Mouse (Mus musculus) adipose tissue, adult 10 weeks (tissue): ENCODE measurements around the gene Zfp956. TPM values are rescaled to one million over a fixed set of nuclear protein-coding genes. Genes with fewer than 3 reads are reported as not detected.

Experiments used
- polyA plus RNA-seq: library from polyadenylated mRNA; stranded (reverse); fragments of 350-450 nt; fragmentation: Illumina TruSeq; extraction: RNeasy Lipid Tissue Mini Kit (QIAGEN cat#74804); gene quantifications from one replicate; pipeline ENCODE4 v1.2.3, GENCODE M21; 2014; ENCODE audit warnings: low read depth, low replicate concordance

Zfp956 gene
- polyA plus RNA-seq, result 11.9 TPM

GRCm38 (mm10) chr6:47953191-47953726 is at the start of gene Zfp956:
TSS of gene Zfp956 (plus strand) at chr6:47953390.

GRCm38 (mm10) chr6:47920447-47921340 is 32.5 kb upstream of the Zfp956 start, which contains the start of gene Zfp212:
TSS of gene Zfp212 (plus strand) at chr6:47920476.

Other genes with a start within 250 kb of the Zfp956 start
- gene Pdia4, start 140.0 kb upstream of the Zfp956 start, polyA plus RNA-seq, result 280 TPM
- gene Zfp786, start 122.5 kb upstream of the Zfp956 start, polyA plus RNA-seq, result 0.77 TPM
- gene Zfp398, start 117.7 kb upstream of the Zfp956 start, polyA plus RNA-seq, result 6.2 TPM
- 5.0 TPM for gene Zfp282, start 76.2 kb upstream of the Zfp956 start, polyA plus RNA-seq
- 11.7 TPM for gene Zfp212, start 32.9 kb upstream of the Zfp956 start, polyA plus RNA-seq
- 19.3 TPM for gene Zfp777, start 95.5 kb downstream of the Zfp956 start, polyA plus RNA-seq
- gene Zfp746, start 133.2 kb downstream of the Zfp956 start, polyA plus RNA-seq, result 13.9 TPM